Mouse (Mus musculus): Measurements from ENCODE around the gene Gstm4. TPM values are rescaled to one million over a fixed set of nuclear protein-coding genes. Genes with fewer than 3 reads are reported as not detected.
"Not testable (repeated sequence)": the region's sequence is repeated elsewhere in the genome, so short reads cannot be mapped to it uniquely, and the experiment has no call there.

Gstm4 gene
- total and polyA plus RNA-seq, 3 experiments = 2.9 to 19.1 (median 7.0) TPM

DNA sequence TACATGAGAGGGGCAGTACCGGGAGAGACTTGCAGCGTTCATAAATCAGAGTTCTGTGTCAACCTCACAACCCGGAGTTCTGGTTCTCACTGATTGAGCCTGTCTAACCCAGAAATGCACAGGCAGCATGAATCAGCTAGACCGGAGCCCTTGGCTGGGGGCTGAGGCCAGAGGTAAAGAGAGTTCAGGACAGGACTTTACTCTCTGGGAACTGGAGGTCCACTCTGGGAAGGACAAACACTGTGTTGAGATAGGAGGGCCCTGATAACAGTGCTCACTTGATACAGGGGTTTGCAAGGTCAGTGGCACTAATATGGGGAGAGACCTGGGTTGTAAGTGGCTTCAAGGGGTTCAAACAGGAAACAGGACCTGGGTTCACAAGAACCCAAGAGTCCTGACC lies 19.4 kb downstream of the Gstm4 start:
- H3K79me2 ChIP-seq (replicated peaks; ENCODE audit: control insufficient read depth, extremely low read depth, insufficient read depth, poor library complexity, severe bottlenecking) = no peaks in the 10 kb centered on the region
- no peak overlapping the region for H3K4me2 ChIP-seq (ENCODE audit: insufficient read depth, low read depth, poor library complexity, severe bottlenecking)
- dilution Hi-C loops (cut with MboI; ENCODE audit: extremely low pct_ligation_motif_present, extremely low pct_unique_long_range_greater_than_20kb, low sequenced_read_pairs) (no loop called here), in situ Hi-C loops (cut with MboI; ENCODE audit: low pct_ligation_motif_present, low pct_unique_long_range_greater_than_20kb, low sequenced_read_pairs) (no loop called here)
- H3K4me1 ChIP-seq (ENCODE audit: control insufficient read depth in 1 of 2, insufficient read depth in 2 of 2) = no peaks in the 10 kb centered on the region; a peak in 1 of 4 replicates
- DNase-seq (ENCODE audit: extremely low read depth) = no peak
- no peaks in the 10 kb centered on the region for H3K9me3 ChIP-seq (replicated peaks; ENCODE audit: low read length)
- no peak overlapping the region for H3K27ac ChIP-seq (ENCODE audit: insufficient read depth, low read depth)
- TF ChIP-seq ZNF384 (IDR thresholded peaks at IDR 0.05; ENCODE audit: low read depth, low read length) = no peak
- TF ChIP-seq ZKSCAN1 (IDR thresholded peaks at IDR 0.05; ENCODE audit: borderline replicate concordance, low read depth, low read length) = no peak
- TF ChIP-seq USF1 (IDR thresholded peaks at IDR 0.05; ENCODE audit: low read depth, low read length) = no peak
- no peak for TF ChIP-seq ZMIZ1 (IDR thresholded peaks at IDR 0.05; ENCODE audit: low read depth, low read length)
- TF ChIP-seq ETS1 (conservative IDR thresholded peaks at IDR 0.05; ENCODE audit: low read depth, low read length) = no peak
- TF ChIP-seq MEF2A (IDR thresholded peaks at IDR 0.05; ENCODE audit: borderline replicate concordance, low read depth, low read length) = no peak
- TF ChIP-seq TCF12 (IDR thresholded peaks at IDR 0.05; ENCODE audit: low read depth, low read length) = no peak
- no peak for TF ChIP-seq SMC3 (IDR thresholded peaks at IDR 0.05; ENCODE audit: low read depth, low read length)
- no peak for TF ChIP-seq IRF4 (IDR thresholded peaks at IDR 0.05; ENCODE audit: low read depth, low read length)
- TF ChIP-seq TBP (conservative IDR thresholded peaks at IDR 0.05; ENCODE audit: low read depth, low read length) = no peak
- TF ChIP-seq ZC3H11A (IDR thresholded peaks at IDR 0.05; ENCODE audit: low read depth, low read length) = no peak
- TF ChIP-seq EP300 (IDR thresholded peaks at IDR 0.05; ENCODE audit: low read length) = no peak
- no peak for TF ChIP-seq KAT2A (IDR thresholded peaks at IDR 0.05; ENCODE audit: insufficient replicate concordance, low read length)
- TF ChIP-seq E2F4 (IDR thresholded peaks at IDR 0.05; ENCODE audit: insufficient replicate concordance, low read depth, low read length) = no peak
- no peak for TF ChIP-seq MYC (IDR thresholded peaks at IDR 0.05; ENCODE audit: low read depth, low read length)
- no peak for TF ChIP-seq MAZ (IDR thresholded peaks at IDR 0.05; ENCODE audit: low read depth, low read length)
- TF ChIP-seq CTCF (conservative IDR thresholded peaks at IDR 0.05 in 1 of 2, IDR thresholded peaks at IDR 0.05 in 1 of 2; ENCODE audit: low read depth in 2 of 2, low read length in 2 of 2) = no peak
- no peak for TF ChIP-seq MAX (IDR thresholded peaks at IDR 0.05; ENCODE audit: low read length)
- no peak for TF ChIP-seq JUND (conservative IDR thresholded peaks at IDR 0.05; ENCODE audit: low read depth, low read length)
- no peak for TF ChIP-seq NRF1 (IDR thresholded peaks at IDR 0.05; ENCODE audit: low read depth, low read length)
- no peak overlapping the region for H3K9ac ChIP-seq (ENCODE audit: insufficient read depth, low read depth)
- no peak overlapping the region for H3K4me3 ChIP-seq (replicated peaks in 1 of 3; ENCODE audit: low read depth in 2 of 3, low read length in 2 of 3, poor library complexity in 1 of 3)
- H3K27me3 ChIP-seq (replicated peaks) = peaks cover 10% of the 10 kb centered on the region
- H3K36me3 ChIP-seq (replicated peaks in 1 of 2; ENCODE audit: control insufficient read depth in 1 of 2, insufficient read depth in 1 of 2, low read length in 1 of 2) = no peaks in the 10 kb centered on the region

DNA sequence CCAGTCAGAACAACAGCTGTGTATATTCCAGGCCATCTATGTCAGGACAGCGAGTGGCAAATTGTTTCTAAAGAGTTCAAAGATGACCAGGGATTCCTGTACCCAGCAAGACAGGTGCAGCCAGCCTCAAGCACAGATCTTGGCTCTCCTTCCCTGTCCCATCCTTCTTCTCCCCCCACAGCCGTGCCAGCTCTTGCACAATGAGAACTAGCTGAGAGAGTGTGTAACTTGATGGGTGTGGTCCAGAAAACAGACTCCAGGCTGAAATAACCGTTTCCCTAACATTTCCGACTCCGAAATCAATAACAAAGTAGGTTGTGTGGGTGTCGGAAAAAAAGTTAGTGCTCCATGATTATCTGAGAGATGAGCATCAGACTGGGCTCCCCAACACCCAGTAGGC lies 22.0 kb downstream of the Gstm4 start:
- in situ Hi-C loops (cut with MboI; ENCODE audit: low pct_ligation_motif_present, low pct_unique_long_range_greater_than_20kb, low sequenced_read_pairs) (no loop called here), dilution Hi-C loops (cut with MboI; ENCODE audit: extremely low pct_ligation_motif_present, extremely low pct_unique_long_range_greater_than_20kb, low sequenced_read_pairs) (no loop called here)
- DNase-seq (ENCODE audit: extremely low read depth) = no peak
- no peak overlapping the region for H3K27ac ChIP-seq (ENCODE audit: insufficient read depth, low read depth)
- no peak overlapping the region for H3K4me3 ChIP-seq (replicated peaks in 1 of 3; ENCODE audit: low read depth in 2 of 3, low read length in 2 of 3, poor library complexity in 1 of 3)
- H3K9ac ChIP-seq (ENCODE audit: insufficient read depth, low read depth) = no peak overlapping the region
- H3K36me3 ChIP-seq (replicated peaks in 1 of 2; ENCODE audit: control insufficient read depth in 1 of 2, insufficient read depth in 1 of 2, low read length in 1 of 2) = no peaks in the 10 kb centered on the region
- peaks cover 6 to 12% of the 10 kb centered on the region in 2 experiments for H3K4me1 ChIP-seq (ENCODE audit: control insufficient read depth in 1 of 2, insufficient read depth in 2 of 2)
- no peaks in the 10 kb centered on the region for H3K79me2 ChIP-seq (replicated peaks; ENCODE audit: control insufficient read depth, extremely low read depth, insufficient read depth, poor library complexity, severe bottlenecking)
- H3K27me3 ChIP-seq (replicated peaks) = no peaks in the 10 kb centered on the region
- no peak overlapping the region for H3K4me2 ChIP-seq (ENCODE audit: insufficient read depth, low read depth, poor library complexity, severe bottlenecking)
- TF ChIP-seq MXI1 (IDR thresholded peaks at IDR 0.05; ENCODE audit: low read depth, low read length) (no peak), BHLHE40 (IDR thresholded peaks at IDR 0.05; ENCODE audit: low read depth, low read length) (no peak), MEF2A (IDR thresholded peaks at IDR 0.05; ENCODE audit: borderline replicate concordance, low read depth, low read length) (no peak), JUN (IDR thresholded peaks at IDR 0.05; ENCODE audit: insufficient read depth, low read depth, low read length) (no peak)
- H3K9me3 ChIP-seq (replicated peaks; ENCODE audit: low read length) = no peaks in the 10 kb centered on the region

GRCm38 (mm10) chr3:108020351-108021022 lies 24.2 kb downstream of the Gstm4 start:
- H3K4me2 ChIP-seq (ENCODE audit: insufficient read depth, low read depth, poor library complexity, severe bottlenecking); H3K27ac ChIP-seq (ENCODE audit: insufficient read depth, low read depth); DNase-seq (ENCODE audit: extremely low read depth); H3K36me3 ChIP-seq (replicated peaks in 1 of 2; ENCODE audit: control insufficient read depth in 1 of 2, insufficient read depth in 1 of 2, low read length in 1 of 2); in situ Hi-C loops (cut with MboI; ENCODE audit: low pct_ligation_motif_present, low pct_unique_long_range_greater_than_20kb, low sequenced_read_pairs); H3K4me3 ChIP-seq (replicated peaks in 1 of 3; ENCODE audit: low read depth in 2 of 3, low read length in 2 of 3, poor library complexity in 1 of 3); H3K27me3 ChIP-seq (replicated peaks); H3K9ac ChIP-seq (ENCODE audit: insufficient read depth, low read depth); dilution Hi-C loops (cut with MboI; ENCODE audit: extremely low pct_ligation_motif_present, extremely low pct_unique_long_range_greater_than_20kb, low sequenced_read_pairs); H3K79me2 ChIP-seq (replicated peaks; ENCODE audit: control insufficient read depth, extremely low read depth, insufficient read depth, poor library complexity, severe bottlenecking); H3K9me3 ChIP-seq (replicated peaks; ENCODE audit: low read length): not testable (repeated sequence)
- H3K4me1 ChIP-seq (ENCODE audit: control insufficient read depth in 1 of 2, insufficient read depth in 2 of 2) = peaks cover 11 to 18% of the 10 kb centered on the region in 2 experiments; a peak in 3 of 4 replicates
